Mouse (Mus musculus): Measurements from ENCODE around the gene Trib3. TPM values are rescaled to one million over a fixed set of nuclear protein-coding genes. Genes with fewer than 3 reads are reported as not detected.
A peak's percentile ranks its signal among the peaks of the same experiment; 100 is the strongest.
"Not testable (repeated sequence)": the region's sequence is repeated elsewhere in the genome, so short reads cannot be mapped to it uniquely, and the experiment has no call there.

Gene Trib3
- polyA plus RNA-seq, 1 experiment from 2014 or later: 1.1 TPM

- ATAC-seq (ENCODE audit: low FRiP score): no peak
- DNase-seq (ENCODE audit: low spot score, missing footprints): no peak
- Histone ChIP-seq H3K4me2 (no peak overlapping the region), H3K9me3 (ENCODE audit: control insufficient read depth, low read length) (no peaks in the 10 kb centered on the region), H3K4me1 (ENCODE audit: control insufficient read depth, insufficient read depth, low read length) (no peaks in the 10 kb centered on the region), H3K27ac (ENCODE audit: low read depth, low read length) (no peak overlapping the region), H3K27me3 (ENCODE audit: control insufficient read depth, insufficient read depth, low read length) (no peaks in the 10 kb centered on the region), H3K36me3 (ENCODE audit: control insufficient read depth, insufficient read depth, low read length) (peaks cover 25% of the 10 kb centered on the region), H3K4me3 (ENCODE audit: low read depth, low read length) (no peak overlapping the region), H3K9ac (ENCODE audit: low read length) (no peak overlapping the region)
- WGBS: 75% methylated on average over 5 of the region's 5 CpGs
Observed at GRCm38 (mm10) chr2:152303781-152304180, 40.1 kb downstream of the Trib3 start.

GRCm38 (mm10) chr2:152302862-152303261 is 41.0 kb downstream of the Trib3 start:
- Histone ChIP-seq H3K27me3 (ENCODE audit: control insufficient read depth, insufficient read depth, low read length) (no peaks in the 10 kb centered on the region), H3K4me1 (ENCODE audit: control insufficient read depth, insufficient read depth, low read length) (no peaks in the 10 kb centered on the region), H3K27ac (ENCODE audit: low read depth, low read length) (no peak overlapping the region), H3K4me2 (no peak overlapping the region), H3K36me3 (ENCODE audit: control insufficient read depth, insufficient read depth, low read length) (peaks cover 18% of the 10 kb centered on the region), H3K4me3 (ENCODE audit: low read depth, low read length) (no peak overlapping the region), H3K9me3 (ENCODE audit: control insufficient read depth, low read length) (no peaks in the 10 kb centered on the region), H3K9ac (ENCODE audit: low read length) (no peak overlapping the region)
- no peak for ATAC-seq (ENCODE audit: low FRiP score)
- DNase-seq (ENCODE audit: low spot score, missing footprints): no peak
- 91% methylated on average over 2 of the region's 2 CpGs for WGBS

- Histone ChIP-seq H3K27ac (ENCODE audit: low read depth, low read length) (no peak overlapping the region), H3K4me2 (peak overlapping the region; percentile 61), H3K27me3 (ENCODE audit: control insufficient read depth, insufficient read depth, low read length) (no peaks in the 10 kb centered on the region), H3K36me3 (ENCODE audit: control insufficient read depth, insufficient read depth, low read length) (no peaks in the 10 kb centered on the region), H3K4me1 (ENCODE audit: control insufficient read depth, insufficient read depth, low read length) (peaks cover 8% of the 10 kb centered on the region), H3K9ac (ENCODE audit: low read length) (peak overlapping the region; percentile 94), H3K9me3 (ENCODE audit: control insufficient read depth, low read length) (no peaks in the 10 kb centered on the region), H3K4me3 (ENCODE audit: low read depth, low read length) (peak overlapping the region; percentile 92)
- DNase-seq (ENCODE audit: low spot score, missing footprints): no peak
- ATAC-seq (ENCODE audit: low FRiP score): no peak
- 44% methylated on average over 5 of the region's 5 CpGs for WGBS
Observed at GRCm38 (mm10) chr2:152294541-152294940, 49.3 kb downstream of the Trib3 start.

GRCm38 (mm10) chr2:152293727-152294475 is 49.9 kb downstream of the Trib3 start, which contains the start of gene Tbc1d20:
TSS of gene Tbc1d20 (plus strand) at chr2:152293828.
- WGBS: under 1% methylated on average over 57 of the region's 70 CpGs
- peak; percentile 98 for ATAC-seq (ENCODE audit: low FRiP score)
- peak within 1 kb of the TSS; percentile 92 for H3K4me3 ChIP-seq (ENCODE audit: low read depth, low read length)

GRCm38 (mm10) chr2:152293179-152293726 is 50.6 kb downstream of the Trib3 start:
- H3K4me2 ChIP-seq: peak overlapping the region; percentile 61
- H3K27me3 ChIP-seq (ENCODE audit: control insufficient read depth, insufficient read depth, low read length): no peaks in the 10 kb centered on the region
- peak overlapping the region; percentile 92 for H3K4me3 ChIP-seq (ENCODE audit: low read depth, low read length)
- WGBS: 2% methylated on average over 15 of the region's 15 CpGs
- H3K36me3 ChIP-seq (ENCODE audit: control insufficient read depth, insufficient read depth, low read length): no peaks in the 10 kb centered on the region
- H3K4me1 ChIP-seq (ENCODE audit: control insufficient read depth, insufficient read depth, low read length): peaks cover 8% of the 10 kb centered on the region
- no peaks in the 10 kb centered on the region for H3K9me3 ChIP-seq (ENCODE audit: control insufficient read depth, low read length)
- peak; percentile 86 for DNase-seq (ENCODE audit: low spot score, missing footprints)
- peak overlapping the region; percentile 94 for H3K9ac ChIP-seq (ENCODE audit: low read length)
- ATAC-seq (ENCODE audit: low FRiP score): peak; percentile 72; the same call in 1 of the 2 replicates
- no peak overlapping the region for H3K27ac ChIP-seq (ENCODE audit: low read depth, low read length)

More at GRCm38 (mm10) chr2:152293727-152294475, 49.9 kb downstream of the Trib3 start, which contains the start of gene Tbc1d20:
- peak within 1 kb of the TSS; percentile 94 for H3K9ac ChIP-seq (ENCODE audit: low read length)
- H3K36me3 ChIP-seq (ENCODE audit: control insufficient read depth, insufficient read depth, low read length): no peaks in the 10 kb centered on the region
- H3K4me2 ChIP-seq: peak within 1 kb of the TSS; percentile 61
- H3K4me1 ChIP-seq (ENCODE audit: control insufficient read depth, insufficient read depth, low read length): peaks cover 8% of the 10 kb centered on the region
- no peaks in the 10 kb centered on the region for H3K9me3 ChIP-seq (ENCODE audit: control insufficient read depth, low read length)
- no peaks in the 10 kb centered on the region for H3K27me3 ChIP-seq (ENCODE audit: control insufficient read depth, insufficient read depth, low read length)
- H3K27ac ChIP-seq (ENCODE audit: low read depth, low read length): peak within 1 kb of the TSS; percentile 44
- DNase-seq (ENCODE audit: low spot score, missing footprints): peak; percentile 98

GRCm38 (mm10) chr2:152292475-152292874 is 51.4 kb downstream of the Trib3 start:
- Histone ChIP-seq H3K4me1 (ENCODE audit: control insufficient read depth, insufficient read depth, low read length) (peaks cover 8% of the 10 kb centered on the region), H3K27ac (ENCODE audit: low read depth, low read length) (no peak overlapping the region), H3K9me3 (ENCODE audit: control insufficient read depth, low read length) (no peaks in the 10 kb centered on the region), H3K4me3 (ENCODE audit: low read depth, low read length) (no peak overlapping the region), H3K36me3 (ENCODE audit: control insufficient read depth, insufficient read depth, low read length) (no peaks in the 10 kb centered on the region), H3K9ac (ENCODE audit: low read length) (no peak overlapping the region), H3K4me2 (no peak overlapping the region), H3K27me3 (ENCODE audit: control insufficient read depth, insufficient read depth, low read length) (no peaks in the 10 kb centered on the region)
- no peak for DNase-seq (ENCODE audit: low spot score, missing footprints)
- ATAC-seq (ENCODE audit: low FRiP score): no peak
- WGBS: 53% methylated on average over 2 of the region's 2 CpGs

GRCm38 (mm10) chr2:152289623-152290022 is 54.2 kb downstream of the Trib3 start:
- ATAC-seq (ENCODE audit: low FRiP score); H3K27me3 ChIP-seq (ENCODE audit: control insufficient read depth, insufficient read depth, low read length); H3K9ac ChIP-seq (ENCODE audit: low read length); H3K36me3 ChIP-seq (ENCODE audit: control insufficient read depth, insufficient read depth, low read length); H3K27ac ChIP-seq (ENCODE audit: low read depth, low read length); DNase-seq (ENCODE audit: low spot score, missing footprints); H3K4me1 ChIP-seq (ENCODE audit: control insufficient read depth, insufficient read depth, low read length); H3K9me3 ChIP-seq (ENCODE audit: control insufficient read depth, low read length); H3K4me3 ChIP-seq (ENCODE audit: low read depth, low read length); H3K4me2 ChIP-seq: not testable (repeated sequence)
- whole genome bisulfite sequencing: 90% methylated on average over 2 of the region's 2 CpGs

- no peak overlapping the region for H3K9ac ChIP-seq (ENCODE audit: low read length)
- no peaks in the 10 kb centered on the region for H3K4me1 ChIP-seq (ENCODE audit: control insufficient read depth, insufficient read depth, low read length)
- DNase-seq (ENCODE audit: low spot score, missing footprints) (peak; percentile 44), ATAC-seq (ENCODE audit: low FRiP score) (no peak)
- H3K36me3 ChIP-seq (ENCODE audit: control insufficient read depth, insufficient read depth, low read length): peaks cover 7% of the 10 kb centered on the region
- H3K27ac ChIP-seq (ENCODE audit: low read depth, low read length): no peak overlapping the region
- no peak overlapping the region for H3K4me3 ChIP-seq (ENCODE audit: low read depth, low read length)
- 80% methylated on average over 8 of the region's 8 CpGs for WGBS
- H3K4me2 ChIP-seq: no peak overlapping the region
- no peaks in the 10 kb centered on the region for H3K9me3 ChIP-seq (ENCODE audit: control insufficient read depth, low read length)
- no peaks in the 10 kb centered on the region for H3K27me3 ChIP-seq (ENCODE audit: control insufficient read depth, insufficient read depth, low read length)
Observed at GRCm38 (mm10) chr2:152288046-152288445, 55.8 kb downstream of the Trib3 start.

GRCm38 (mm10) chr2:152287560-152287959 is 56.3 kb downstream of the Trib3 start:
- Histone ChIP-seq H3K9ac (ENCODE audit: low read length) (no peak overlapping the region), H3K27ac (ENCODE audit: low read depth, low read length) (no peak overlapping the region), H3K4me2 (no peak overlapping the region), H3K4me1 (ENCODE audit: control insufficient read depth, insufficient read depth, low read length) (no peaks in the 10 kb centered on the region), H3K27me3 (ENCODE audit: control insufficient read depth, insufficient read depth, low read length) (no peaks in the 10 kb centered on the region), H3K9me3 (ENCODE audit: control insufficient read depth, low read length) (no peaks in the 10 kb centered on the region), H3K4me3 (ENCODE audit: low read depth, low read length) (no peak overlapping the region), H3K36me3 (ENCODE audit: control insufficient read depth, insufficient read depth, low read length) (peaks cover 7% of the 10 kb centered on the region)
- DNase-seq (ENCODE audit: low spot score, missing footprints): peak; percentile 56
- ATAC-seq (ENCODE audit: low FRiP score): no peak
- WGBS: 94% methylated on average over 5 of the region's 5 CpGs

All from midbrain, embryonic 11.5 days (tissue).